Mouse (Mus musculus) heart, adult 18-20 months (tissue): ENCODE results near the gene Ncoa4. TPM values are rescaled to one million over a fixed set of nuclear protein-coding genes. Genes with fewer than 3 reads are reported as not detected.
"Not testable (repeated sequence)": the region's sequence is repeated elsewhere in the genome, so short reads cannot be mapped to it uniquely, and the experiment has no call there.

Experiments
- DNase-seq, 2 experiments: peaks; one replicate each; pipeline ENCODE4 v3.0.0; 2021 to 2022; ENCODE audit warnings: mixed read lengths in 1 of 2
- long read RNA-seq, 2 experiments: library from polyadenylated mRNA; stranded (forward); transcript quantifications; one replicate each; pipeline ENCODE4 v2.0.0; 2021
- total RNA-seq, 2 experiments: library from RNA; stranded (reverse); gene quantifications; 2 replicates each; pipeline ENCODE4 v1.2.3; 2021

Ncoa4 gene
- total RNA-seq, result 100 to 1,000 TPM; 146 to 149 TPM
- long read RNA-seq, experiment 1, full-length matches to known transcripts, result 97 of 114 reads
- long read RNA-seq, experiment 1, partial matches to known transcripts, result 6 of 114 reads
- long read RNA-seq, experiment 1, other reads (novel, unspliced or antisense), result 11 of 114 reads
- long read RNA-seq, experiment 2, full-length matches to known transcripts, result 46 of 56 reads
- long read RNA-seq, experiment 2, partial matches to known transcripts, result 4 of 56 reads
- long read RNA-seq, experiment 2, other reads (novel, unspliced or antisense), result 6 of 56 reads

GRCm38 (mm10) chr14:32159690-32160246 lies at the start of gene Ncoa4:
TSS of gene Ncoa4 (plus strand) at chr14:32159865.
- peak; percentile 98 to 100 for DNase-seq

DNA sequence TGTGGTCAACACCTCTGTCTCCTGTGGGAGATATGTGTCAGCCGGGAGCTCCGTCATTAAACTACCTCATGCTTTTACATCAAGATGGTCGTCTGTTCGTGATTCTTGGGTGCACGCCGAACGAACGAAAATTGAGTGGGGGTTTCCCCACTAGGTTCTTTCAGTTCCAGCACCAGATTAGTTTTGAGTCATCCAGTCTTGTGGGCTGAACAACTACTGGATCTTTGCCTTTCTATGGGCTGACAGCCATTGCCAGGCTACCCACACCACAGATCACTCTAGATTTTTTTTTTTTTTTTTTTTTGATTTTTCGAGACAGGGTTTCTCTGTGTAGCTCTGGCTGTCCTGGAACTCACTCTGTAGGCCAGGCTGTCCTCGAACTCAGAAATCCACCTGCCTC lies 47.5 kb upstream of the Ncoa4 start:
- not testable (repeated sequence) for DNase-seq

GRCm38 (mm10) chr14:32120940-32121919 lies 38.4 kb upstream of the Ncoa4 start:
- DNase-seq, result no peak

DNA sequence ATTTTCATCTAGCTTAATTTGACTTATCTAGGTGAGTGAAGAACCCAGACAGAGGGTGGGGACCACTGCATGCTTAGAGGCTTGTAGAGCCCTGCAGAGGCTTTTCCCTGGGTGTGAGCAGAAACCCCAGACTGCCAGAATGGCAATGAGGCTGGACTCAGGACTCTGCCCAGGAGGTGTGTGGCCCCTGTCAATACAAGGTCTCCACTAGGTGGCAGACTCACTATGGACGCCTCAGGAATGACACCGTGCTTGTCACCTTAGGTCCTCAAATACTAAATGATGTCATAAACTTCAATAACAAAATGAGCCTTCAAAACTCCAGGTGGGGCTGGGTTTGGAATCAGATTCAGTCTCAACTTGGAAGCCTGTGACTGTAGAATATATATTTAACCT lies 37.7 kb upstream of the Ncoa4 start:
- peak in 1 of 2 experiments; percentile 36 for DNase-seq

DNA sequence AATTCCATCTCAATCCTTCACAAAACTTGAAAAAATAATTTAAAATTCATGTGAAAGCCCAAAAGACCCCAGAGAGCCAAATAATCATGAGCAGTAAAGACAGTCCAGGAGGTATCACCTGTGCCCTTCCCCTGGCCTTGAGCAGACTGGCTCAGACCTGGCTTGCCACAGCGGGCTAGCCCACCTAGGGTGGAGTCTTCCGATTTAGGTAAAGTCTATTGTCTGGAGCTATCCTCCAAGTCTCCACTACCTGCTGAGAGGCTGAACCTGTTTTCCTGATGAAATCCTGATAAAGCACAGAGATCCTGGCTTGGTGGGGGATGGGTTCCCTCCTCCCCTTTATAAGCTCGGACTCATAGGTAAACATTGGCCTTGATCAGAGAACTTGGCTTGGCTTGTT lies 35.4 kb upstream of the Ncoa4 start:
- no peak for DNase-seq

GRCm38 (mm10) chr14:32125256-32125655 lies 34.4 kb upstream of the Ncoa4 start:
- not testable (repeated sequence) for DNase-seq

DNA sequence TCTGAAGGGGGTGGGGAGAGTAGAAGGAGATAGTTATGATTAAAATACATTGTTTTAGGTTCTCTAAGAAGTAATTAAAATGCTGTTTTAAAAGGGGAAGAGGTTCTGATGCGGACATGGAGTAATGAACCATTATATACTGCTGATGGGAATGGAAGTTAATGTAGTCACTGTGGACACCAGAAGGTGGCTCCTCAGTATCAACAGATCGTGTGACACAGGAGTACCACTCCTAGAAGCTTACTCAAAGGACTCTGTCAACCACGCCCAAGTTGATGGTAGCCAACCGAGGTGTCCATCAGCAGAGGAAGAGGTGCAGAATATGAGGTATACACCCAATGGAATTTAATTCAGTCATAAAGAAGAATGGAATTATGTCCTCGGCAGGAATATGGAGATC lies 31.3 kb upstream of the Ncoa4 start:
- no peak for DNase-seq

GRCm38 (mm10) chr14:32131836-32132235 lies 27.8 kb upstream of the Ncoa4 start:
- no peak for DNase-seq

GRCm38 (mm10) chr14:32134293-32134692 lies 25.4 kb upstream of the Ncoa4 start:
- DNase-seq, result peak; percentile 15 to 25

DNA sequence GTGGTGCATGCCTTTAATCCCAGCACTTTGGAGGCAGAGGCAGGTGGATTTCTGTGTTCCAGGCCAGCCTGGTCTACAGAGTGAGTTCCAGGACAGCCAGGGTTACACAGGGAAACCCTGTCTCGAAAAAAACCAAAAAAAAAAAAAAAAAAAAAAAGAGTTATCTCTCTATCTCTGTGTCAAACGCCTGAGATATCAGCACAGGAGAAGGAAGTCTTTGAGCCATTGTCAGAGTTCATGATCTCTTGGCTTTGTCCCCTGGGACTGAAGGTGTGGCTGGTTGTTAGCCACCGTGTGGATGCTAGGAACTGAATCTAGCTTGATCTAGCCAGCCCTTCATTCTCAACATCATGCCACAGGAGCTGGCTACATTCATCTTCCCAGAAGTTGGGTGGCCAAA lies 23.2 kb upstream of the Ncoa4 start:
- DNase-seq, result not testable (repeated sequence)

DNA sequence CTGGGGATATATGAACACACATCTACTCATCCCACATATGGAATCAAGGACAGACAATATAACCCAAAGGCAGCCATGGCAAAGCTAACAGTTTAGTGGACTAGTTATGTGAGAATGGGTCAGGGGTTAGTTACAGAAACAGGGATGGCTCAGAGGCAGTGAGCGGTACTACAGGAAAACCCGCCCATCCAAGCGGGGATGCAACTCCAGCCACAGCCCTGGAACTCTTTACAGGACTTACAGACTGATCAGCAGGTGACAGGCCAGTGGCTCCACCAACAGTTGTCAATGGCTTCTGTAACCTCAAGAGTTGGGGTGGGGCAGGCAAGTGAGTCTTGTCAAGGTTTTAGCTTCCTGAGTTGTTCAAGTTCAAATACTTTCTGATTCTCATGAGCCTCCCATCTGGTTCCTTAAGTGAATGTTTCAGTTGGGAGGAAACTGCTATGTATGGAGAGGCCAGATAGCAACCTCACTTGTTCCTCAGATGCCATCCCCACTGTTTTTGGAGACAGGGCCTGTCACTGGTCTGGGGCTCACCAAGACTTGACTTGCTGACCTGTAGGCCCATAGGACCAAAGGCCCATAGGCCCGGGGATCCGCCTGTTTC lies 19.2 kb upstream of the Ncoa4 start:
- DNase-seq, result no peak

DNA sequence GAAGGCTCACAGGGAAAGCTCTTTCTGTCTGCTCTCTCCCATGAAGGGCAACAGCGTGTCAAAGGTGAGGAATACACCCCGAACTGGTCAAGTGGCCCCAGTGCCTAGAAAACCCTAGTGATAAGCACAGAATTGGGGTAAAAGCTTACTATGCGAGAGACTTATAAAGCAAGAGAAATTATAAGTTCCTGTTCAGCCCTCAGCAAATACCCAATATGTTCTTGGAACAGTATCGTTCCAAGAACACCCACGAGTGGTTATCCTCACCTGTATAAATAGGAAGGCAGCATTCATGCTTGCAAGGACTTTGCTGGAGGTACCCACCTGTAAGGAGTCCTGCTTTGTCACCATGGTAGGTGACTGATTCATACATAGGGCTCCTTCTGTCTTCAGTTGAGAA lies 17.9 kb upstream of the Ncoa4 start, which contains the start of gene Msmb:
Gene Msmb, plus strand, starts transcription at position 301 of the 400 bp plus-strand sequence.
- no peak for DNase-seq

- DNase-seq, result no peak
Observed at GRCm38 (mm10) chr14:32144734-32145133, 14.9 kb upstream of the Ncoa4 start.

- no peak for DNase-seq
Observed at GRCm38 (mm10) chr14:32145401-32145800, 14.3 kb upstream of the Ncoa4 start.

GRCm38 (mm10) chr14:32145809-32146511 lies 13.7 kb upstream of the Ncoa4 start:
- no peak for DNase-seq

DNA sequence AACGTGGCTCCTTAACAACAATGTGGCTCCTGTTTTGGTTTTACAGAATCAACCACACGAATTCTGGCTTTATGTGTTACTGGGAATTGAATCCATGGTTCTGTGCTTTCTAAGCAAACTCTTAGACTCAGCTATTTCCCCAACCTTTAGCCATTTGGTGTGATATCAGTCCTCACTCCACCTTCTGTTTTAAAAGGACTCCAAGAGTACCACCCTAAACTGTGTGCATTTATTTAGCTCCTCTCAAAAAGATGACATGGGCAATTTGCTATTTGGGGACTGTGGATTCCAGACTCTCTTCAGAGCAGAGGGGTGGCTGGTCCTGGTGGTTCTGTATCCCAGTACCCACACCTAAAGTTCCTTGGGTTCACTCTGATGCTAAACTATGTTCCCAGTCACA lies 13.1 kb upstream of the Ncoa4 start:
- DNase-seq, result no peak

GRCm38 (mm10) chr14:32150872-32151271 lies 8.8 kb upstream of the Ncoa4 start:
- DNase-seq, result no peak

GRCm38 (mm10) chr14:32152243-32152965 lies 7.3 kb upstream of the Ncoa4 start:
- no peak for DNase-seq

GRCm38 (mm10) chr14:32153156-32153555 lies 6.5 kb upstream of the Ncoa4 start:
- DNase-seq, result no peak

DNA sequence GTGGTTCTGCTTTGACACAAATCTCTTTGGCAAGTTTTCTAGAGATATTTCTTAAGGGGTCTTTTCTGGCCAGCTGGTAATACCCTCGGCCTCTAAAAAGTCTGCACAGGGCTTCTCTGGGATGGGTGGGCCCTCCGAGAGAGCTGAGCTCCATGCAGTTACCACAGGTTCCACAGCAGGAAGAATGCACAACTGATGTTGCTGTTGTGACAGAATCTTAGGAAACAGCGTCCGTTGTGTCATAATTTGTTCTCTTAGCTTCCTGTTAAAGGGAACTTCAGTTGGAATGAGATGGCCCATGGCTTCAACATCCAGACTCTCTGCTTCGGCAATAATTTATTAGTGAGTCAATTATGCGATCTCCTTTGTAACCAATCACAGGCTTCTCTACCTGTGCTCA lies 4.9 kb upstream of the Ncoa4 start:
- no peak for DNase-seq

GRCm38 (mm10) chr14:32159150-32159670 lies 455 bp upstream of the Ncoa4 start:
- DNase-seq, result no peak
